24 mouse cellular contexts compared by ENCODE assay signal in genomic region chr8:86847091-86847490, GRCm38 (mm10). TPM values are rescaled to one million over a fixed set of nuclear protein-coding genes. Genes with fewer than 3 reads are reported as not detected.
DNase-seq lines count a peak whose midpoint lies in the region; ATAC-seq lines count a peak whose summit lies in the region.
"Had no signal": no experiment of that assay in that cellular context is flagged by ENCODE, and none has a peak within 500 bp of the region (broad histone marks: within the 10 kb centered on the region; RNA-seq: fewer than 3 reads in every experiment).

No protein-coding gene starts in this region.

- no peak overlapping the region for H3K4me2 ChIP-seq in embryonic facial prominence, embryonic 11.5 days (ENCODE audit: low read depth, low read length)
- H3K4me2 ChIP-seq in midbrain, embryonic 11.5 days, result no peak overlapping the region
- H3K4me2 ChIP-seq in midbrain, embryonic 14.5 days (ENCODE audit: low read length), result no peak overlapping the region
- H3K4me2 ChIP-seq in liver, embryonic 11.5 days, result no peak overlapping the region
- H3K4me2 ChIP-seq: embryonic facial prominence, embryonic 12.5 days; forebrain, embryonic 13.5 days; forebrain, embryonic 15.5 days had no signal

- no peaks in the 10 kb centered on the region for H3K9me3 ChIP-seq in embryonic facial prominence, embryonic 11.5 days (replicated peaks; ENCODE audit: control insufficient read depth, low read length)
- H3K9me3 ChIP-seq in embryonic facial prominence, embryonic 10.5 days, result no peaks in the 10 kb centered on the region
- no peaks in the 10 kb centered on the region for H3K9me3 ChIP-seq in midbrain, embryonic 11.5 days (ENCODE audit: control insufficient read depth, low read length)
- no peaks in the 10 kb centered on the region for H3K9me3 ChIP-seq in midbrain, embryonic 14.5 days (ENCODE audit: control insufficient read depth, low read length)
- no peaks in the 10 kb centered on the region for H3K9me3 ChIP-seq in liver, embryonic 11.5 days (ENCODE audit: control insufficient read depth, low read length)
- H3K9me3 ChIP-seq: embryonic facial prominence, embryonic 12.5 days; forebrain, embryonic 13.5 days; forebrain, embryonic 15.5 days; G1E had no signal

- intact Hi-C loops in heart, postnatal 10 days (cut with DNase I), result no loop called here

- H3K27me3 ChIP-seq in embryonic facial prominence, embryonic 11.5 days (ENCODE audit: control insufficient read depth, insufficient read depth, low read length), result no peaks in the 10 kb centered on the region
- H3K27me3 ChIP-seq in embryonic facial prominence, embryonic 10.5 days (replicated peaks; ENCODE audit: low read depth, poor library complexity, severe bottlenecking), result no peaks in the 10 kb centered on the region
- H3K27me3 ChIP-seq in midbrain, embryonic 11.5 days (ENCODE audit: control insufficient read depth, insufficient read depth, low read length), result no peaks in the 10 kb centered on the region
- H3K27me3 ChIP-seq in midbrain, embryonic 14.5 days (ENCODE audit: control insufficient read depth, insufficient read depth, low read length), result no peaks in the 10 kb centered on the region
- H3K27me3 ChIP-seq in liver, embryonic 11.5 days (replicated peaks; ENCODE audit: control insufficient read depth, insufficient read depth, low read length), result no peaks in the 10 kb centered on the region
- H3K27me3 ChIP-seq: CH12.LX; embryonic facial prominence, embryonic 12.5 days; forebrain, embryonic 13.5 days; forebrain, embryonic 15.5 days; Patski had no signal

- H3K36me3 ChIP-seq in embryonic facial prominence, embryonic 11.5 days (replicated peaks; ENCODE audit: control insufficient read depth, insufficient read depth, low read depth, low read length), result no peaks in the 10 kb centered on the region; the same call in none of the 2 replicates
- H3K36me3 ChIP-seq in embryonic facial prominence, embryonic 10.5 days (replicated peaks), result peaks cover 93% of the 10 kb centered on the region
- peaks cover 8% of the 10 kb centered on the region for H3K36me3 ChIP-seq in midbrain, embryonic 11.5 days (ENCODE audit: control insufficient read depth, insufficient read depth, low read length)
- H3K36me3 ChIP-seq in midbrain, embryonic 14.5 days (ENCODE audit: control insufficient read depth, insufficient read depth, low read length), result peaks cover 57% of the 10 kb centered on the region
- peaks cover 18% of the 10 kb centered on the region for H3K36me3 ChIP-seq in liver, embryonic 11.5 days (ENCODE audit: control insufficient read depth, insufficient read depth, low read length)

- H3K4me1 ChIP-seq in embryonic facial prominence, embryonic 11.5 days (ENCODE audit: control insufficient read depth, insufficient read depth, low read length), result no peaks in the 10 kb centered on the region
- H3K4me1 ChIP-seq in embryonic facial prominence, embryonic 10.5 days, result peaks cover 8% of the 10 kb centered on the region; the same call in 1 of the 2 replicates
- H3K4me1 ChIP-seq in midbrain, embryonic 11.5 days (ENCODE audit: control insufficient read depth, insufficient read depth, low read length), result peaks cover 1% of the 10 kb centered on the region
- H3K4me1 ChIP-seq in midbrain, embryonic 14.5 days (ENCODE audit: control insufficient read depth, insufficient read depth, low read length), result no peaks in the 10 kb centered on the region
- H3K4me1 ChIP-seq in liver, embryonic 11.5 days (replicated peaks; ENCODE audit: control insufficient read depth, insufficient read depth, low read length), result no peaks in the 10 kb centered on the region
- H3K4me1 ChIP-seq: embryonic facial prominence, embryonic 12.5 days had no signal

- DNase-seq in embryonic facial prominence, embryonic 11.5 days (ENCODE audit: low spot score), result peak; percentile 27
- no peak for DNase-seq in embryonic facial prominence, embryonic 10.5 days (ENCODE audit: low spot score)
- DNase-seq in heart, adult 11 months, result peak; percentile 53
- no peak for DNase-seq in heart, postnatal 10 days
- DNase-seq in midbrain, embryonic 11.5 days (ENCODE audit: low spot score, missing footprints), result peak; percentile 54
- no peak for DNase-seq in midbrain, embryonic 14.5 days
- no peak for DNase-seq in liver, embryonic 11.5 days (ENCODE audit: low spot score)
- DNase-seq: adrenal gland, adult 8-10 months; adrenal gland, postnatal 14 days; adrenal gland, postnatal 36 days; B cell, adult 2 months; cerebellum, adult 11-12 months; cerebellum, adult 2 months; cerebellum, adult 9-10 months; cerebellum, postnatal 10 days; cerebellum, postnatal 25 days had no signal

- no peak overlapping the region for H3K4me3 ChIP-seq in embryonic facial prominence, embryonic 11.5 days (ENCODE audit: low read depth, low read length)
- H3K4me3 ChIP-seq in embryonic facial prominence, embryonic 10.5 days, result no peak overlapping the region
- no peak overlapping the region for H3K4me3 ChIP-seq in midbrain, embryonic 11.5 days (ENCODE audit: low read depth, low read length)
- no peak overlapping the region for H3K4me3 ChIP-seq in midbrain, embryonic 14.5 days (replicated peaks; ENCODE audit: low read depth, low read length)
- no peak overlapping the region for H3K4me3 ChIP-seq in liver, embryonic 11.5 days (ENCODE audit: low read depth, low read length)
- H3K4me3 ChIP-seq: embryonic facial prominence, embryonic 12.5 days; forebrain, embryonic 13.5 days; forebrain, embryonic 15.5 days had no signal

- no peak for ATAC-seq in embryonic facial prominence, embryonic 11.5 days (replicated peaks; ENCODE audit: insufficient number of reproducible peaks, low FRiP score, low TSS enrichment, low read depth)
- no peak for ATAC-seq in midbrain, embryonic 11.5 days (ENCODE audit: low FRiP score)
- no peak for ATAC-seq in midbrain, embryonic 14.5 days (ENCODE audit: low FRiP score, low TSS enrichment)
- ATAC-seq in liver, embryonic 11.5 days (replicated peaks; ENCODE audit: low FRiP score), result no peak
- ATAC-seq: activated CD4-positive, CD25-positive, alpha-beta regulatory T cell, adult 4 months; CD4-positive, CD25-positive, alpha-beta regulatory T cell, adult 4 months; forebrain, embryonic 13.5 days; forebrain, embryonic 15.5 days; Patski had no signal

- no peak overlapping the region for H3K27ac ChIP-seq in embryonic facial prominence, embryonic 11.5 days (replicated peaks; ENCODE audit: low read depth, low read length)
- no peak overlapping the region for H3K27ac ChIP-seq in embryonic facial prominence, embryonic 10.5 days (replicated peaks)
- no peak overlapping the region for H3K27ac ChIP-seq in midbrain, embryonic 11.5 days (ENCODE audit: low read depth, low read length)
- no peak overlapping the region for H3K27ac ChIP-seq in midbrain, embryonic 14.5 days (replicated peaks; ENCODE audit: low read depth, low read length)
- H3K27ac ChIP-seq in liver, embryonic 11.5 days (ENCODE audit: low read depth, low read length), result no peak overlapping the region
- H3K27ac ChIP-seq: forebrain, embryonic 13.5 days; forebrain, embryonic 15.5 days had no signal

- WGBS in embryonic facial prominence, embryonic 11.5 days, result 72% methylated on average over 3 of the region's 3 CpGs
- WGBS in embryonic facial prominence, embryonic 10.5 days, result 65% methylated on average over 3 of the region's 3 CpGs
- WGBS in midbrain, embryonic 11.5 days, result 82% methylated on average over 3 of the region's 3 CpGs
- 92% methylated on average over 3 of the region's 3 CpGs for WGBS in midbrain, embryonic 14.5 days
- WGBS in liver, embryonic 11.5 days, result 86% methylated on average over 3 of the region's 3 CpGs

- no peak overlapping the region for H3K9ac ChIP-seq in embryonic facial prominence, embryonic 11.5 days (replicated peaks; ENCODE audit: low read length)
- no peak overlapping the region for H3K9ac ChIP-seq in midbrain, embryonic 11.5 days (ENCODE audit: low read length)
- H3K9ac ChIP-seq in midbrain, embryonic 14.5 days (replicated peaks; ENCODE audit: low read length), result no peak overlapping the region
- no peak overlapping the region for H3K9ac ChIP-seq in liver, embryonic 11.5 days (ENCODE audit: low read depth, low read length)
- H3K9ac ChIP-seq: embryonic facial prominence, embryonic 12.5 days; forebrain, embryonic 13.5 days; forebrain, embryonic 15.5 days had no signal

RNA-seq across cellular contexts. Expression of gene N4bp1, which starts 38.0 kb away (rescaled TPM):
- 10.4 and 11.2 TPM in 2 replicates for polyA plus RNA-seq in embryonic facial prominence, embryonic 11.5 days (2014; fragmentation: Nextera tagmentation; extraction: Ambion mirVana)
- 10.3 and 10.8 TPM in 2 replicates for polyA plus RNA-seq in embryonic facial prominence, embryonic 10.5 days (2016; fragmentation: Nextera tagmentation; extraction: Ambion mirVana)
- 10 to 100 TPM; 19.6 to 24.6 TPM for total RNA-seq in heart, postnatal 10 days (2021)
- polyA plus RNA-seq in midbrain, embryonic 11.5 days (2014; fragmentation: Nextera tagmentation; extraction: Ambion mirVana), result 10.2 and 10.8 TPM in 2 replicates
- polyA plus RNA-seq in midbrain, embryonic 14.5 days (2014; fragmentation: Nextera tagmentation; extraction: Ambion mirVana), result 13.6 and 14.6 TPM in 2 replicates
- polyA plus RNA-seq in liver, embryonic 11.5 days (2014; fragmentation: Nextera tagmentation; extraction: Ambion mirVana), result 6.6 and 7.8 TPM in 2 replicates

Comparison
In these comparisons a context has a peak if more than half of its experiments do, and no peak if none do; other contexts are left out.
1. DNase-seq: peak in embryonic facial prominence, embryonic 11.5 days (single experiment), heart, adult 11 months (single experiment) and midbrain, embryonic 11.5 days (single experiment); none in embryonic facial prominence, embryonic 10.5 days (single experiment), heart, postnatal 10 days (0 of 2), midbrain, embryonic 14.5 days (single experiment) and liver, embryonic 11.5 days (single experiment).